Mouse (Mus musculus) testis, postnatal 10 days (tissue): ENCODE results near the gene Acads.
"Not testable (repeated sequence)": the region's sequence is repeated elsewhere in the genome, so short reads cannot be mapped to it uniquely, and the experiment has no call there.

Source experiments
- DNase-seq: peaks from one replicate; pipeline ENCODE4 v3.0.0; 2021; ENCODE audit warnings: low spot score

The Acads gene

GRCm38 (mm10) chr5:115118961-115119570 lies at the start of gene Acads:
TSS of gene Acads (minus strand) at chr5:115119346.
- peak; percentile 90 for DNase-seq

- no peak for DNase-seq
Measured at GRCm38 (mm10) chr5:115167396-115167795, 48.2 kb upstream of the Acads start.

GRCm38 (mm10) chr5:115166815-115167194 lies 47.7 kb upstream of the Acads start:
- no peak for DNase-seq

GRCm38 (mm10) chr5:115165895-115166814 lies 47.0 kb upstream of the Acads start:
- DNase-seq = peak; percentile 72

- peak; percentile 61 for DNase-seq
Measured at GRCm38 (mm10) chr5:115165351-115165750, 46.2 kb upstream of the Acads start.

- DNase-seq = not testable (repeated sequence)
Measured at GRCm38 (mm10) chr5:115164446-115164845, 45.3 kb upstream of the Acads start.

GRCm38 (mm10) chr5:115163563-115163962 lies 44.4 kb upstream of the Acads start:
- DNase-seq = peak; percentile 78

GRCm38 (mm10) chr5:115161940-115162279 lies 42.8 kb upstream of the Acads start:
- not testable (repeated sequence) for DNase-seq

- DNase-seq = no peak
Measured at GRCm38 (mm10) chr5:115161064-115161939, 42.2 kb upstream of the Acads start.

- no peak for DNase-seq
Measured at GRCm38 (mm10) chr5:115160655-115161054, 41.5 kb upstream of the Acads start.

GRCm38 (mm10) chr5:115159165-115159564 lies 40.0 kb upstream of the Acads start:
- no peak for DNase-seq

- DNase-seq = peak; percentile 97
Measured at GRCm38 (mm10) chr5:115158040-115158983, 39.2 kb upstream of the Acads start, which contains the start of gene Mlec. TSS of gene Mlec (minus strand) at chr5:115158179.

GRCm38 (mm10) chr5:115156933-115157589 lies 37.9 kb upstream of the Acads start:
- no peak for DNase-seq

- DNase-seq = no peak
Measured at GRCm38 (mm10) chr5:115156401-115156800, 37.3 kb upstream of the Acads start.

GRCm38 (mm10) chr5:115155831-115156230 lies 36.7 kb upstream of the Acads start:
- no peak for DNase-seq

- no peak for DNase-seq
Measured at GRCm38 (mm10) chr5:115155156-115155631, 36.0 kb upstream of the Acads start.

GRCm38 (mm10) chr5:115152132-115152956 lies 33.2 kb upstream of the Acads start:
- DNase-seq = no peak

GRCm38 (mm10) chr5:115151457-115151856 lies 32.3 kb upstream of the Acads start:
- DNase-seq = no peak

GRCm38 (mm10) chr5:115150991-115151390 lies 31.8 kb upstream of the Acads start:
- DNase-seq = no peak
